Mouse (Mus musculus): ENCODE results near the gene Gkap1.

Gkap1 gene

DNA sequence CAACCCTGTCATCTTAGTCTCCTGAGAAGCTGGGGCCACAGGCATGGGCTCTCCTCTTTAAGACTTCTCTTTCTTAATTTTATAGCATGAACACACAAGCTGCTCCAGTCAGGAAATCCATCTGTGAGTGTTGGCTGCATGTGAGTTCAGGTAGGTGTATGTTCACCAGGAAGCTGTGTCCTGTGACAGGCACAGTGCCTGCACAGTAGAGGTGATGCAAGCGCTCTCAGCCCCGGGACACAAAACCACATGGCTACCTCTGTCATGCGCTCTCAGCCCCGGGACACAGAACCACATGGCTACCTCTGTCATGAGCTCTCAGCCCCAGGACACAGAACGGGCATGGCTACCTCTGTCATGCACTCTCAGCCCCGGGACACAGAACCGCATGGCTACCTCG, 12.0 kb downstream of the Gkap1 start:
- DNase-seq (ENCODE audit: low spot score), result no peak

DNA sequence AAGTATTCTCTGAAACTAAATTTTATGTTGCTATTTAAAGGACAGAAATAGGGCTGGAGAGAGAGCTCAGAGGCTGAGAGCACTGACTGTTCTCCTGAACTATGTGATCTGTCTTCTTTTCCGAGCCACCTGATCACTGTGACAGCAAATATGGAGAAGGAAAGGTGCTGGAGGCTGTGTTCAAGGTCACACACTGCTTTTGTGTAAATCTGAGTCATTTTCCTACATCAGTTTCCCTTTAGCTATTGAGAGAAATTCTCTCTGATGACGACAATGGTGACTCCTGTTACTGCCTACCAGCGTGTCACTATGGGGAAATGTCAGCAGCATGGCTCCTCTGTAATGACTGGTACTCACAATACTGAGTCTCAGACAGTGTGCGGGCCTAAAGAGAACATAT, 13.8 kb downstream of the Gkap1 start:
- DNase-seq (ENCODE audit: low spot score), result no peak

DNA sequence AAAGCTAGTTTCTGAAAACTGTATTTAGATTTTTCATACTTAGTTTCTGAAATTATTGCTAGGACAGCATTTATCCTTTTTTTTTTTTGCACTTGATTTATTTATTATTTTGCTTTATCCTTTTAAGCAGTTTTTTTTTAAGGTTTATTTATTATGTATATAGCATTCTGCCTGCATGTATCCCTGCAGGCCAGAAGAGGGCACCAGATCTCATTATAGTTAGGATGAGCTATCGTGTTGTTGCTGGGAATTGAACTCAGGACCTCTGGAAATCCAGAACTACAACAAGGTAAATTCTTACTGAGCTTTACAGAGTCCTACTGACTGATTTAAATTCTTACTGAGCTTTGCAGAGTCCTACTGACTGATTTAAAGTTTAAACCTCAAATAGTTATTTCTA, 22.2 kb downstream of the Gkap1 start:
- DNase-seq (ENCODE audit: low spot score), result no peak

DNA sequence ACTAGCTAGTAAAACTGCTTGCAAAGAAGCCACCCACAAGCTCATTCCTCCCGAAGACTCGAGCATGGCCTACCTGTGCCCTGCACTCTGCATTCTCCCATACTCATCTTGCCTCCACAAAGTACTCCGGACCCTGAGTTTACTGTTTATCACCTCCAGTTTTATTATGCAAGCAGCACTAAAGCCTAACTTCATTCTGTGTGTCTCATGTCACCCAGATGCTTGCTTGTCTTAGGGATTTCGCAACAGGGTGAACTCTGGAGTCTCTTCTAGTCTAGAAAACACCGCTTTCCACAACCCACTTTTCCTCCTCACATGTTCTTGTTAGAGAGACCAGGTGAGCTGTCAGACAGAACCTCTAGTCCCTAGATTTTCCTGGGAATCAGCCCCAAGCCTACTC, 26.5 kb downstream of the Gkap1 start:
- no peak for DNase-seq (ENCODE audit: low spot score)

DNA sequence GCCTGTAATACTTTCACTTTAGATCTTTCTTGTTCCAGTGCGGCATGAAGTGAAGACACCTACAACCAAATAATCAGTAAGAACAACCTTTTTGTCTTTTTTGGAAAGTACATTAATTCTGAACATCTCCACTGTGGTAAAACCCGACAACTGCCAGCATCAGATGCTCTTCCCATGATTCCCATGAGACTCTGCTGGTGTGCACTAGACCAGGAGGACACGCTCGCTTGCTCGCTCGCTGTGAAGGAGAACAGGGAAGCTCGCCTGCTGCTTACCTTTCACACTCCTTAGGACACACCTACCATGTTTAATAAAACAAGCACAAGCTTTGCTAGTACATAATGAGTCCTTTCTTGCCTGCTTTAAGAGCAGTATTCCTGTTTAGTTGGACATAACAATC, 39.0 kb downstream of the Gkap1 start:
- DNase-seq (ENCODE audit: low spot score), result no peak

DNA sequence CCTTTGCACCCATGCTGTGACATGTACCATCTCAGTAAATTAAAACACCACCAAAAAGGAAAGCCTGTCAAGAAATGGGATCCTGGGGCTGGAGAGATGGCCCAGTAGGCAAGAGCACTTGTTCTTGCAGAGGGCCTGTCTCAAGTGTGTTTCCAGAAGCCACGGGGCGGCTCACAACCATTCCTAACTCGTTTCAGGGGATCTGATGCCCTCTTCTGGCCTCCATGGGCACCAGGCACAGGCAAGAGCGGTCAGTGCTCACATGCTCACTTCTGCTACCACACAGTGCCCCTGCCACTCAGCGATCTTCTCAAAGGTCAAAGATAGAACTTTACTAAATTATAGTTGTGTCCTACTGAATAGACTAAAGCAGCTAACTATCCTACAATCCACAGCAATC, 42.9 kb downstream of the Gkap1 start:
- DNase-seq (ENCODE audit: low spot score), result peak; percentile 31

DNA sequence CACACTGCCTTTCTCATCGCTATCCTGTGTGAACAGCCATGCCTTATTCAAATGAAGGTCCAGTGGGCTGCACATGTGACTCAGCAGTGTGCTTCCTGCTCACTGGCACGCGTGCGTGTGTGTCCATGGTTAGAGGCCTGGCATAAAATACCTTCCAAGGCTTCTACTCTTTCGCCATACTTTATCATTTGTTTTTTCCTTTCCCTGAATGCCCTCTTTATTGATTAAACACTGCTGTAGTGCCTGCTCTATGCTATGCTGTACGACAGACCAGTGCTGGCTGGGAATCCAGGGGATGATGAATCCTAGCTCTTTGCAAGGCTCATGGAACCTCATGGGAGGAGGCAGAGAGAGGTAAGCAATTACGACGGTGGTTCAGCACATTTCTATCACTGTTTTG, 43.4 kb downstream of the Gkap1 start:
- DNase-seq (ENCODE audit: low spot score), result no peak

DNA sequence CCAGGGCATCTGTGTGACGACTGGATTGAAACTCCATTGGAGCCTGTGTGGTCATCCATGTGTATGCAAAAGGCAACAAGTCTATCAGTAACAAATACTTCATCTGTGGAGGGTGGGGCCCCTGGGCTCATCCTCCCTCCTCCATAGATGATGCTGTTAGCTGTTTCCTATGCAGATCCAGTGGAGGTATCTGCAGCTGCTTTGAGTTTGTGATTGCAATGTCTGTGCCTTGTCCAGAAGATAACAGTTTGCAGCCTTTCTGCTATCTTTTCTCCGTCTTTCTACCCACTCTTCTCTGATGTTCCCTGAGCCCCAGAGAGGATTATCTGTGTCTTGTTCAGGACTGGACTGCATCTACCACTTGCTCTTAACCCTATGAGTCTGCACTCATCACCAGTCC, 46.9 kb downstream of the Gkap1 start:
- no peak for DNase-seq (ENCODE audit: low spot score)

DNA sequence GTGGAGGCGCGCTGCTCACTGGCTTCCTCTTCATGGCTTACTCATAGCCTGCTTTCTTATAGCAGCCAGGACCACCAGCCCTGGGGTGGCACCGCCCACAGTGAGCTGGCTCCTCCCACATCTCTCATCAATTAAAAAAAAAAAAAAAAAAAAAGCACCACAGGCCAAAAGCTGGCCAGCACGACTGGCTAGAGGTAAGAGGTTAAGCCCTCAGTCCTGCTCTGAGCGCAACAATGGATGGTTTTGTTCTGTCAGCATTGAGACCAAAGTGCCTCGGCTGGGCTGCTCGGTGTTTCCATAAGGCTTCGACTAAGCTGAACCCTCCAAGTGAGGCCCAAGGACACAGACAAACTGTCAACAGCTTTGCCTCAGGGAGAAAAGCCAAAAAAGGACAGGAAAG, 49.8 kb downstream of the Gkap1 start:
- no peak for DNase-seq (ENCODE audit: low spot score)

DNA sequence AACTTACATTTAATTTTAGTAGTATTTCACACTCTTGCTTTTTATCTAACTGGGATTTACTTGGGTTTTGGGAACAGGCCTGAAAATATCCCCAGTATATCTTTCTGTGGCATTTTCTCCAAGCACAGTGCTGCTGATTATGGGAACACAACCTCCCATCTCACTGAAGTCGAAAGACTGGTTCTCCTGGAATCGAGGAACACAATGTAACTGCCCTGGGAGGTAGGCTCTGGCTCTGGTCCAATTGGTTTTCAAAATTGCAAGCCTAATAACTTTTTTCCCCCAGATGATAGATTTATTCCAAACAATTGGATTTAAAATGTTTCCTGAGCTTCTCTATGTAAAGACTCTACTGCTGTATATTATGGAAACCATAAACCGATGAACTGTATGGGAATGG, 55.3 kb downstream of the Gkap1 start:
- no peak for DNase-seq (ENCODE audit: low spot score)

DNA sequence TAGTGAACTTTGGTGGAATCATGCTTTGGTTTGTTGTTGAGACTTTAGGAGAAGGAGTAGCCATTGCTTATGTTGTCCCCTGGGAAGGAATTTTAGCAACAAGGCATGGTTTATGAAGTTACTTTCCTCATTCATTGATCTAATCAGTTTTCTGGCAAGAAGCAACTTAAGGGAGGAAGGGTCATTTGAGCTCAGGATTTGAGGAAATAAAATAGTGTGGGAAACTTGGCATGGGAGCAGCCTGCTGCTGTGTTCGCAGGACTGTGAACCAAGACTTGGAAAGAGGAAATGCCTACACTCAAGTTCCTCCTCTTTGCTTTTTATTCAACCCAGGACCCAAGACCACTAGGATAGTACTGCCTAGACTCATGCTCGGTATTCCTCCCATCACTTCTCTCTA, 58.0 kb downstream of the Gkap1 start:
- no peak for DNase-seq (ENCODE audit: low spot score)

DNA sequence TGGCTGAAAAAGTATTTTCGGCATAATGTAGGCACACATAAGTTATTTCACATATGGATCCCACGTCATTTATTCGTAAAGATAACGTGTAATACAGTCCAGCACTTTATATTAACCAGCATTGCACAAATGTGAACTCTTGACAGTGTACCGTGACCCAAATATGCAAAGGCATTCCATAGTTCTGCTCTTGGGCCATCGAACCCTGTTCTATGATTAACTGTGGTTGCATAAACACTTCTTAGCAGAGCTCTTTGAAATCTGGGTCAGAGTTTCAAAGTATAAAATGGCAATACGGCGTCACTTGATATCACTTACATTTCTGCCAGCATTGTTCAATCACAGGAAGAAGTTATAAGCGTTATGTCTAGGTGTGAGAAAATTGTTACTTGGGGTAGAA, 59.1 kb downstream of the Gkap1 start:
- no peak for DNase-seq (ENCODE audit: low spot score)

DNA sequence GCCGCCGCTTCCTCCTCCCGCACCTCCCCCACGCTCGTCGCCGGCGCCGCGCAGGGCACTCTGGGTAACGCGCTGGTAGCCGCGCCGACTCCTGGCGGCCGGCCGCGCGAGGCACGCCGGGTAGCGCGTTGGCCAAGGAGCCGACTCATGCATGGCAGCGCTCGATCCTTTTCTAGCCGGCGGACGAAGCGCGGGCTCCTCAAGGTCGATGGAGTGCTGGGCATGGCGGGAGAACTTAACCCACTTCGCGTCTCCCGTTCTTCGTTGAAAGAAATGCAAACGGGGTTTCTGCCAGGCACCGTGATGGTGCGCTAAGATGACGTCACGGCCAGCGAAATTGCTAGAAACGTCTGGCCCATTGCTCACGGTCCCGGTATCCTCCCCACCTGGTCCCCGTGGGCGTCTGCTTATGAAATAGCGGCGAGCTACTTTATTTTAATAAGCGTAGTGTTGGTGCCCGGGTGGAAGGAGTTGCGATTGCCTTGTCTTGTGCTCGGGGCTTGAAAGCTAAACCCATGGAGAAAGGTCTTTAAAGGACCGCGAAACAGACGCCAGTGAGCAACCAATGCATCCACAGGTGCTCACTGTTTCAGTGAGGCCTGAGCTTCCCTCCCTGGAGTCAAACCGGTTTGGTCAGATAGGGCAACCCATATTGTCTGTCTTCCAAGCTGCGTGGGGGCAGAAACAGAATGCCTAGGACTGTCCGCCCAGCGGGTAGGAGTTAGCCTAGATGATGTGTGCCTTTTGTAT, 59.7 kb downstream of the Gkap1 start, which contains the start of gene Ubqln1:
Gene Ubqln1 (minus strand): TSS at position 62 of the 750 bp plus-strand sequence.
- DNase-seq (ENCODE audit: low spot score), result peak; percentile 87

DNA sequence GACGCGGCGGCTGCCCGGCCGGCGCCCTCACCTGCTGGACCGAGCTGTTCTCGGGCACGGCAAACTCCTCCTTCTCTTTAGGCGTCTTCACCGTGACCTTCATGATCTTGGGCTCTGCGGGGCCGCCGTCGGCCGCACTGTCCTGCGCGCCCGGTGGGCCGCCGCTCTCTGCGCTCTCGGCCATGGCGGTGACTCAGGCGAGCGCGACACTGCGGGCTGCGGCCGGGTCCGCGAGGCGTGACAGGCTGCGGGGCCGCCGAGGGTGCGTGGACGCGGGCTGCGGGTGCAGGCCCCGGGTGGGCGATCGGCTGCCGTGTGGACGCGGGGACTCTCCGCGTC, 60.3 kb downstream of the Gkap1 start:
- no peak for DNase-seq (ENCODE audit: low spot score)

DNA sequence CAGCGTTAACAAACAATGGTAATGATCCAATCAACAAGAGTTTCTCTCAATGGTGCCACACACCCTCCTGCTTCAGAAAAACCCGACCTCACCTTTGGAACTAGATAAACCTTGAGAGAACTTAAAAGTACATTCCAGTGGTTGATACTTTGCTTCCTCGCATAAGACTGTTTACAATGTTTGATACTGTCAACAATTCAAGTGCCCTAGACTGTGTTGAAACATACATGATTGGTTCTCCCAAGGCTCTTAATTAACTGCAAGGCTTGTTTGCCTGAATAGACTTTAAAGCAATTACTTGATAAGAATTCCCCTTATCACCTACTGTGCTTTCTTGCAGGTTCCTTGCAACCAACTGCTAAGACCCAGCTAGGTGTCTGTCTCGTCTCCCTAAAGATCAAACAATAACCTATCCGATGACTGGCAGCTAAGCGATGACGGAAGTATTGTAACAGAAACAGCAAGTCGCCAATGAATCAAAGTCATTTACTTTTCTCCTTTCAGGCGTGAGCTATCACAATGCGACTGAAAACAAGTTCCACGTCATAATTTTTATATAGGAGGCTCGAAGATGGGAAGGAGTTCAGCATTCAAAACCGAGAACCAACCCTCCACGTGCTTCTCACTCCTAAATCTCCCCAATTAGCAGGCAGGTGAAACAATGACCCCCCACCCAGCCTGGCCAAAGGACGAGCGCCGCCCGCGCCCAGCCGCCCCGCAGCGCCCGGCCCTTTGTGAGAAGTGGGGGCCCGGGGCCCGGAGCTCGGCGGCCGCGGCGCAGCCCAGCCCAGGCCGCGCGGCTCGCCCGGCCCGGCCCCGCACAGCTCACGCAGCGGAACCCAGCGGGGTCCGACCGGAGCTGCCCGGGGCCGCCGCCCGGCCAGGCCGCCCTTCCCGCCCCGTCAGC, 60.9 kb downstream of the Gkap1 start:
- peak; percentile 77 for DNase-seq (ENCODE audit: low spot score)

DNA sequence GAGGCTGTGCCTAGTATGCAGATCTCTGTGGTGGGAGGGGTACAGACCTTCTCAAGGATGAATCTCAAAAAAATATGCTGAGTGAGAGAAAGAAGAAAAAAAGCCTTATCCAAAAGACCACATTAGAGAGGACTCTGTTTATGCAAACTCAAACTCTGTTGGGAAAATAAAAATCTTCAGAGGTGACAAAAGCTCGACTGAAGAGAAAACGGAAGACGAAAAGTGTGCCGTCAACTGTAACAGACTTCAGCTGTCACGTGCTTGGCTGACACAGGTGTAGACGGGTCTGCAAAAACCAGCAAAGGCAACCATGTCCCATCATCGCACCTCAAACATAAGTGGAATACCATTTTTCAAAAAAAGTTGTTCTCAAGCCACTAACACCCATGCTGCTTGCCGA, 61.7 kb downstream of the Gkap1 start:
- peak; percentile 11 for DNase-seq (ENCODE audit: low spot score)

DNA sequence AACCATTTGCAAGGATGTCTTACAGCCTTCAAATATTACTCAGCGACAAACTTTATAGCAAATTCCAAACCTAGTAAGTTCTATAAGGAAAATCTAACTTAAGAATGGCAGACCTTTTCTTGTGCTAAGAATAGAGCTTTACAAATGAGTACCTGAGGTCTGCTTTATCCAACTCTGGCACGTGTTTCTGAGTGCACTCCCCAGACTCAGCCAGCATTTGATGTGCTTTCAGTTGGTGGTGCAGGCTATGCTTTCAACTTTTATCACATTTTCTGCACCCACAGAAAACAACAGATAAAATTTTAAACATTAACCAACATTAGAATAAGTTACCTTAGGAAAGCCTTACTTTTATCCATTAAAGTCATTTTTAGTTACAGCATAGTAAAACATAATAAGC, 63.0 kb downstream of the Gkap1 start:
- DNase-seq (ENCODE audit: low spot score), result no peak

DNA sequence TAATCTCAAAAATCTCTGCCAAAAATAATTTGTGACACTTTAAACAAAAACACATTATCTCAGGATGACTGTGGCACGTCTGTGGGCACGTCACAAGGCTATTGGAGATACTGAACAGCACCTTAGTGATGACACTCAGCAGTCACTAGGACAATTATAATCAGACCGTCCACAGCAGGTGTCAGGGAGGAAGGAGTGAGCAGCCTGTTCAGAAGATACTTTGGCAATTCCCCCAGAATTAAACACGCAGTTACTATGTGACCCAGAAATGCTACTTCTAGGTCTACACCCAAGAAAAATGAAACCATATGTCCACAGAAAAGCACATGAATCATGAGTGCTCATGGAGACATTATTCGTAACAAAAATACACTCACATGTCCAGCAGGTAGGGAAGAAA, 65.1 kb downstream of the Gkap1 start:
- DNase-seq (ENCODE audit: low spot score), result no peak

DNA sequence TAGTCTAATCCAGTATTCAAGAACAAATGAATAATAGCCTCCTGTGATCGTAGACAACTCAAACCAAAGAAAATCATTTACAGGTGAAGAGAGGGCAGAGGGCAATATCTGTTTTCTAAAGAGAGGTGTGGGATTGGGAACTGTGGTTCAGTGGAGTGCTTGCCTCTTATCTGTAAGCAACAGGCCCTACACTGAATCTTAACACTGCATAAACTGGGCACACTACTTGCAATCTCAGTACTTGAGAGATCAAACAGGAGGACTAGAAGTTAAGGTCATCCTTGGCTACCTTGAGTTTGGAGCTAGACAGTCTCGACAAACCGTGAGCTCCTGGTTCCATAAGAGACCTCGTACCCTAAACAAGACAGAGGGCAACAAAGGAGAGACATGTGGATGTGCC, 69.4 kb downstream of the Gkap1 start:
- no peak for DNase-seq (ENCODE audit: low spot score)

DNA sequence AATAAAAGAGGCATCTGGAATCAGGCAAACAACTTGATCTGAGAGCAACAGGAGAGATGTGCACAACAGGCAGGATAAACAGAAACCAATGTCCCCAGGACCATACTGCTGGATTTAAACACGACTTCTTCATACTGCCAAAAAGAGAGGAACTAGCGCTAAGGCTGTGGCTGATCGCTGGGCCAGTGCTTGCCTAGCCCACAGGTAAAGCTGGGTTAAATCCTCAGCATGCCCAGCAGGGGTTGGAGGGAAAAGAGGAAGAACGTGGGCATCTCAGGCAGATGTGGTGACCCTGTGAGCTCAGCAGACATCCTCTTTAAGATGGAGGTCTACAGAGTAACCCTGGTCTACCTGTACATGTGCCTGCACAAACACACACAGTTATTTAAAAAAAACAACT, 70.5 kb downstream of the Gkap1 start:
- no peak for DNase-seq (ENCODE audit: low spot score)

DNA sequence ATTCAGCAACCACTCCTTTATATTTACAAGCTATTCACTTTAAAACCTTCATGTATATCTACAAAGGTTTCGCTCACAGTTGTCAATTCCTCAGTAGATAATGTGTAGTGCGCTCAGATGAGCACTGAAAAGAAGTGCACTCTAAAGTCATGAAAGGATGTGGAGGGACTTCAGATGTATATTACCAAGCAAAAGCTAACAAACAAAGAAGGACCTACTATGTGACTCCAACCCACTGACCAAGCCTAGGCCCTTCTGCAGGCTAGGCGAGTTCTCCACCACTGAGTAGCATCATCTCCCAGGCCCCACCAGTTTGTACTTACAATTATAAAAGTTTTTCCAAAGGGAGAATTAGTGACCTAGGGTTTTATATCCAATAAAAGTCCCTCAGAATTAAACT, 71.3 kb downstream of the Gkap1 start:
- no peak for DNase-seq (ENCODE audit: low spot score)

DNA sequence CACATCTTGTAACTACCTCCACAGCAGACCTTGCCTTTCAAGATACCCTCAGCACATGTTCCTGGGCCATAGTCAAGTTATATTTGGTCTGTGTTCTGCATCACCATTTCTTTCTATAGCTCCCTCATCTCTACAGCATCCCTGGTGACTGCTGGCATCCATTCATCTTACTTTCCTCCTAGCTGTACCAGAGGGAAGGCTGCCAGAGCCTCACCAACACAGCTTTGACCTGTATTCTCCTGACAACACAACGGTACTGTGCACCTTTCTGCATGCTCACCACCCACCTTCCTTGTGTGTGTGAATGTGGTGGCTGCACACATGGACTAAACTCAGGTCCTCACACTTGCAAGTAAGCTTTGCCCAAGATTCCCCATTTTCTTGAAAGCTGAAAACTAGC, 72.6 kb downstream of the Gkap1 start:
- DNase-seq (ENCODE audit: low spot score), result no peak

DNA sequence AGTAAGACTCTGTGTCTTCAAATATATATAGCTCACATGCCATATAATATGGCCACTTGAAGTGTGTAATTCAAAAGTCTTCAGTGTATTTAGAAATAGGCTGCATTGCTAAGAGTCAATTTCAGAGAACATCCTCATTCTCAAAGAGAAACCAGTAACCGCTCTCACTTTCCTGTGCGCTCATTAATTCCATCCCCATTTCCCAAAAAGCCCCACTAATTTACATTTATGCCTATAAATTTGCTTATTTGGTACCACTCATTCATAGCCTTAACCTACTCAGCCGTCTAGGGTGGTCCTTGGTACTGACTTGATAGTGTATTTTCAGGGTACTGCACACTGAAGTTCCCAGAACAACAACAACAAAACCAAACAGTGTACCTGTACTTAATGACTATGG, 73.6 kb downstream of the Gkap1 start:
- no peak for DNase-seq (ENCODE audit: low spot score)

DNA sequence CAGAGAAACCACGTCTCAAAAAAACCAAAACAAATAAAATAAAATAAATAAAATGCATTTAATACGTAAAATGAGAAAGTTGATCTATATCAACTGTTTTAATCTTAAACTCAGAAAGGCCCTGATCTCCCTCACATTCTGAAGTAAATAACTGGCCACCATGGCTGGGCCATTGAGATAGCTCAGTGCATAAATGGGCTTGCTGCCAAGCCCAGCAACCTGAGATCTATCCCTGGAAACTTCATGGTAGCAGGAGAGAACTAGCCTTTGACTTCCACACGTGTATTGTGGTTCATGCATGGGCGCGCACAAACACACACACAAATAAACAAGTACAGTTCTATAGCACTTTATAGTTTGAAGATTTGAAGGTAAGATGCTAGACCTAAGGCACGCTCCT, 74.2 kb downstream of the Gkap1 start:
- DNase-seq (ENCODE audit: low spot score), result no peak

Measured in T-cell, adult 2 months (primary cell).